Mouse (Mus musculus) adrenal gland, postnatal 36 days (tissue): ENCODE measurements around the gene Psmd1. TPM values are rescaled to one million over a fixed set of nuclear protein-coding genes. Genes with fewer than 3 reads are reported as not detected.
A peak's percentile ranks its signal among the peaks of the same experiment; 100 is the strongest.

Source experiments
- DNase-seq, 2 experiments: peaks; one replicate each; pipeline ENCODE4 v3.0.0; 2021; ENCODE audit warnings: mixed read lengths in 1 of 2
- total RNA-seq, 2 experiments: library from RNA; stranded (reverse); gene quantifications; 2 replicates each; pipeline ENCODE4 v1.2.3; 2021

The Psmd1 gene
- total RNA-seq, 2 experiments from 2014 or later = 122 to 128 TPM

DNA sequence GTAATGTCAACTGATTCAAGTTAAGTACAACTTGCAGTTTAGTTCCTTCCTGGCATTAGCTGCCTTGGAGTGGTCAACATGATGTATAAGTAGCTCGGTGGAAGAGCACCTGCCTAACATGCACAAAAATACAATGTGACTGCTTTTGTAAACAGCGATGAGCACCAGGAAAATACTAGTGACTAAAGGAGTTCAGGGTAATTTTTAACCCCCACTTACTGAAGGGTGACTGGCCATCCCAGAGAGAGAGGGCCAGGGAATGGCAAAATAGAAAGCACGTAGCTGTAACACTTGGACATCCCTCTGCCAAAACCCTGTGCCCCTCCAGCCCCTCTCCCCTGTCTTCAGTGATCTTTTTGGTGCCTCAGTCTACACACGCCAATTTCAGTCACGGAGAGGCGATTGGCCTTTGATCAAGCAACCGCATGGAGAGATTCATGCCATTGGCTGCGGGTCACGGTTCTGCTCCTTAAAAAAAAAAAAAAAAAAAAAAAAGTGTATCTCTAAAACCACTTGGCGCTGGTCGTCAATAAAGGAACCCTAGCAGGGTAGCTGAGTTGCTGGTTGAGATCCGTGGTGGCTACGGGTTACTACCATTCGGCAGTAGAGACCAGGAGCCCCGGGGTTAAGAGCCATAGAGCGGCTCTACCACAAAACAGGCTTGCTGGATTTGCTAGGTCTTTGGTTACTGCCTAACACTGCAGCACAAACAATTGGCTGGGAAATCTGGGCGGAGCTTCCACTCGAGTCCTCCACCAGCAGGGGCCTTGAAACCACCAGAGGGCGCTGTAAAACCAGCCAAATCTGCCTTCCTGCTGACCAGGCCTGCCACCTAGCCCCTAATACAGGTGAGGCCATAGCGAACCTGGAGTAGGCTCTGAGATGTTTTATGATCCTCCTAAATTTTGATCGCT lies 5.1 kb upstream of the Psmd1 start:
- DNase-seq = peak; percentile 95

DNA sequence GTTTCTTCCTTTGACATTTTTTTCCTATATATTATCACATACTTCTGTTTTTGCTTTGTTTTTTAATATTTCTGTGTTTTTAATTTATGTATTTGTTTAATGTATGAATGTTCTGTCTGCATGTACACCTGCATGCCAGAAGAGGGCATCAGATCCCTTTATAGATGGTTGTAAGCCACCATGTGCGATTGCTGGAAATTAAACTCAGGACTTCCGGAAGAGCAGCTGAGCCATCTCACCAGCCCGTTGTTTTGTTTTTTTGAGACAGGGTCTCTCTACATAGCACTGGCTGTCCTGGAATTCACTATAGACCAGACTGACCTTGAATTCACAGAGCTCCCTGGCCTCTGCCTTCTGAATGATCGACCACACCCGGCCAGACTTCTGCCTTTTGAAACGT lies 1.7 kb upstream of the Psmd1 start:
- no peak for DNase-seq

DNA sequence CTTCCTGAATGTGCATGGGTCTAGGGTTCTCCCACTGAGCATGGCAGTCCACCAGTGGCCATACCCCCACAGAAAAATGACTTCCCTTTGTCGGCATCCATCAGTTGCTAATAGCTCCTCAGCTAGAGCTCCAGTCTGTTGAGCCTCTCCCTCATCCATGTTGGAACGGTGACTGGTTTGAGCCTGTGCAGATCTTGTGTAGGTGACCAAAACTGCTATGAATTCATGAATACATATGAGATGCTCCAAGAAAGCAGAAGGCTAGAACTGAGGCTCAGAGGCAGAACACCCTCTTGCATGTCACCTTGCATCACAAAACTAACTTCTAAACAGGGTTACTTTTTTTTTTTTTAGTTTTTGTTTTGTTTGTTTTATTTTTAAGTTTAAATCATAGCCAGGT lies 12.4 kb downstream of the Psmd1 start:
- no peak for DNase-seq

DNA sequence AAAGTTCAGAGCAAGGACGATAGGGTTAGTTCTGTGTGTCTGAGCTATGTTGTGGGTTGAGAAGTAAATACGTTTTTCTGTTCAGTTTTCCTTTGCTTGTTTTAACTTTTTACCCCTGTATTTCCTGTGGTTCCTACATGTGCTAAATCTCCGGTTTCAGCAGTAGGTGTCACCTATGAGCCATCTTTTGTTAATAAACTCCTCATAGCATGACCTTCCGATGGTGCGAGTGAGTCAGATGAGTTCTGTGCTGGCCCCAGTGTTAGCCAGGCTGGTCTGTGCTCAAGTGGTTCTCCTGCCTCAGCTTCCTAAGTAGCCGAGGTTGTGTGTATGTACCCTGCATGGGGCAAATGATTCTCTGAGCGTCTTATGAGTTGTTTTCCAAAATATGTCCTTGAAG lies 30.2 kb downstream of the Psmd1 start:
- DNase-seq = peak; percentile 12 to 22

DNA sequence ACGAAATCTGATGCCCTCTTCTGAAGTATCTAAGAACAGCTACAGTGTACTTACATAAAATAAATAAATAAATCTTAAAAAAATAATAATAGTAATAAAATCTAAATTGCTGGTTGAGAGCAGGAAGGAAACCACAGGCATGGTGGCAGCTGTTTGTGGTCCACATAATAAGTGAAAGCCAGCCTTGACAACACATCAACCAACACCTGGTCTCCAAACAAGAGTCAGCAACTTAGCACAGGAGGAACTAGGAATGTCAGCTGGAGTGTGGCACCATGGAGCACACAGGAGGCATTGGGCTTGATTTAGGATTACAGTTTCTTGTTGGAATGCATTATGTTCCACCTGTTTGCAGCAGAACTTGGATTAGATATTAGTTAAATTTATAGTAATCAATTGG lies 40.9 kb downstream of the Psmd1 start:
- no peak for DNase-seq

DNA sequence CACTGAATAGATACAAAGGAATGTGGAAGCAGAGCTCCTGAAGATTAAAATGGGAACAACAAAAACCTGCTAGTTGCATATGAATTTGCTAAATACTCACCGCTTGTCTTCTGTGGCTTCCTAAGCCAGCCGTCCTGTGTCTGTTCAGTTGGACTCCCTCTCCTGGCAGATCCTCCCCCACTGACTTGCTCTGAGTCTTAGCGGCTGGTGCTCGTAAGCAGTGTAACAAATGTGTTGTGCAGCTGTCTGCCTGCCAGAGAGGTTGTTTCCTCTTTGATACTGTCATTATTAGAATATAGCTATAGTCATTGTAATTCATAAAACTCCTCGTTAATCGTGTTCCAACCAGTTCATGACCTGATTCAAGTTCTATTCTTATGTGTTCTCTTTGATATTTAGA lies 47.6 kb downstream of the Psmd1 start, which contains the start of gene Htr2b:
Gene Htr2b (minus strand): TSS at position 192 of the 400 bp plus-strand sequence.
- peak; percentile 10 to 22 for DNase-seq

DNA sequence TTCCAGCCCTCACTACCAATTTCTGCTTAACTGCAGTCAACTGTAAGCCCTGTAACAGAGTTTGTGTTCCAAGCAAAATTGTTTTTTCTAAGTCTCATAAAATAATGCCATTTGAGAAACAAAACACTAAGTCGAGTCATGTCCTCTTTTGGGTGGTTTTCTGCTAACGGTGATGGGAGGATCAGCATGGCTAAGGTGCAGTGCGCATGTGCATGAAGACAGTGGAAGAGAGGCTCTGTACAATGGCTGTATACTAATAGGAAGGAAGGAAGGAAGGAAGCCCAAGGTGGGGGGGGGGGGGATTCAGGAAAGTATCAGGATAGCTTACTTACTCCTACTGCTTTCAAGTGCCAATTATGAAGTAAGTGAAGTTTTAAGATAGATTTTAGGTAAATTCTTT lies 50.0 kb downstream of the Psmd1 start:
- DNase-seq = no peak

DNA sequence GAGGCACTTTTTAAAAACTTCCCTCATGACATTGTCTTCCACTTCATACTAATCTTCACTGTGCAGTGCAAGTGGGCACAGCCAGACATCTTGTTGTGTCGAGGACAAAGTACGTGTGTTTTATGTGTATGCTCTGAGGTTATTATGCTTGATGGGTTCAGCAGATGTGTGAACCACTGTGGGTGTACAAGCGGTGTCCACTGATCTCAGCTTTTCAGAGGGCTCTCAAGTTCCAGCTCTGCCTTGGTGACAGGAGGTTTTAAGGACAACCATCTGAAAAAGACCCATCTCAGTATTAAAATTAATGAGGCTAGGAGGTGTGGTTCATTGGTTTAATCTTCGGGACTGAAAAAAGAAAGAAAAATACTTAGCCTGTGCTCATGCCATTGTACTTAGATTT lies 55.4 kb downstream of the Psmd1 start:
- DNase-seq = no peak

DNA sequence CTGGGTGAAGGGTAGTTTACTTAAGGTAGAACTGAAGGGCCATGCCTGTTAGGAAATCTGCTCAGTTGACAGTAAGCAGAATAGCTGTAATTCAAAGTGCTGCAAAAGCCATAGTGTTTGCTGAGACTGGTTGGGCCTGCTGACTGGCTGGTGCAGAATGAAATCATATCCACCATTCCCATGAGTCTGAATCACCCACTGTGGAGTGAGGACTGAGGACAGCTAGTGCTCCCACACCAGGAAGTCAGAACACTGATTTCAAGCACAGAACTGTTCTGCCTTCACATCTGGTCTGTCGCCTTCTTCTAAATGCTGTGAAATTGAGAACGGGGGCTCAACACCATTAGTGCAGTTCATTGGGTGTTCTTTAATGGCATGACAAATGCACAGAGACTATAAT lies 61.8 kb downstream of the Psmd1 start:
- DNase-seq = no peak

DNA sequence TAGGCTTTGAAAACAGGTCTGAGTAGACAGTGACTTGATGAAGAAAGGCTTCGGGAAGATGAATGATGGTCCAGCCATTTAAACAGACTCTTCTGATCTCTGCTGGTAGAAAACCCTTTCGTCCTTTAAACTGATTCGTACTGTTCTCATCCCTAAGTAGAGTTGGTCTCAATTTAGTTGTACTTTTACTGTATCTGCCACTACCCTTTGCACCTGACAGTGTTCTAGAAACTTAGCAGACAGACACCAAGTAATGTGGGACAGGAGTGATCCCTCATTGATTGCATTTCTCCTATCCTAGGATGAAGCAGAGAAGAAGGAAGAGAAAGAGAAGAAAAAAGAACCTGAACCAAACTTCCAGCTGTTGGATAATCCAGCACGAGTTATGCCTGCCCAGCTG lies 69.2 kb downstream of the Psmd1 start, which contains the start of gene Gm21972:
Gene Gm21972 (plus strand): TSS at position 301 of the 400 bp plus-strand sequence.
- no peak for DNase-seq

DNA sequence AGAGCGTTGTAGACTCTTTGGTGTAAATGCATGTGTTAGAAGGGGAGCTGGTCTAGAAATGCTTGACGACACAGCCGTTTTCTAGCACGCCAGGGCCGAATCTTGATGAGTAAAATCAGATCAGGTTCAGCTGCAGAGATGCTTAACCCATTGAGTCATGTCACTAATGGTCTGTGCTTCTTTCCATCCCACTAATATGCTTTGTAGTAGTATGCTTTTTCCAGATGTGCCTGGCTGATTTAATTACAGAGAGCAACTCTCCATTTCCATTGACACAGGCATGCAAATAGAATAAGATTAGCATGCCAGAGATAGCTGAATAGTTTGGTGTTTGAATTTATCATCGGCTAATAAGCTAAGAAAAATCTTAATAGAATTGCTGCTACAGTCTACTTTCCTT lies 71.1 kb downstream of the Psmd1 start:
- DNase-seq = no peak

DNA sequence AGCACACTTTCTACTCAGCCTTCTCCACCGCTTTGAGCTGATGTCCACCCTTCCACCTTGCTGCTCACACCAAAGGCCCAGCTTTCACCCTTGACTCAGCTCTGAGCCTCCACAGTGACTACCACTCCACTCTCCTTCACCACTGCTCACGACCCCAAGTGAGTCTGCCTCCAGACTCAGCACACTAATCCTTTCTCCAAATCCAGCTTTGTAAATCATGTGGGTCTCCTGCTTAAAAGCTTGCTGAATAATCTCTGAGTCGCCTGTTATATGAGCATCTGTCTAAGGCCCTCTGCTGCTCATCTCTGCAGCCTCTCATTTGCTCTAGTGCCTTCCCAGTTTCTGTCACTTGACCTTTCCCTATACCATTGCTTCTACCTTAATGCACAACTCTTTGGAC lies 76.9 kb downstream of the Psmd1 start:
- DNase-seq = no peak

DNA sequence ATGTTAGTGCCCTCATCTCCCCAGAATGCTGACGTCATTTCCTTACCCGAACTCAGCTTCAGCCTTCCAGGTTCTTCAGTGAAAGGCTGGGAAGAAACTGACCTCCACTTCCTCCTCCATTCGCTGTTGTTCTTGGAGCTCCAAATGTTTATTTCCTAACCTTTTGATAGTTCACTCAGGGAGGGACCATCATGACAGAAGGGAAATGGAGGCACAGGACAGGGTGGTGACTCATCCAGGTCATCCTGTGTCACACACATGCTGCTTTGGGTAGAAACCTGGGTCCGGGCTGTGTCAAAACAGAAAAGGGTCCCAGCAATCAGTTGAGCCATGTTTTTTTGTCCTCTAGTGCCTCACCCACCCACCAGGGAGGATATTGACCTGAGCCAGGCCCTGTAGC lies 79.0 kb downstream of the Psmd1 start:
- DNase-seq = no peak

DNA sequence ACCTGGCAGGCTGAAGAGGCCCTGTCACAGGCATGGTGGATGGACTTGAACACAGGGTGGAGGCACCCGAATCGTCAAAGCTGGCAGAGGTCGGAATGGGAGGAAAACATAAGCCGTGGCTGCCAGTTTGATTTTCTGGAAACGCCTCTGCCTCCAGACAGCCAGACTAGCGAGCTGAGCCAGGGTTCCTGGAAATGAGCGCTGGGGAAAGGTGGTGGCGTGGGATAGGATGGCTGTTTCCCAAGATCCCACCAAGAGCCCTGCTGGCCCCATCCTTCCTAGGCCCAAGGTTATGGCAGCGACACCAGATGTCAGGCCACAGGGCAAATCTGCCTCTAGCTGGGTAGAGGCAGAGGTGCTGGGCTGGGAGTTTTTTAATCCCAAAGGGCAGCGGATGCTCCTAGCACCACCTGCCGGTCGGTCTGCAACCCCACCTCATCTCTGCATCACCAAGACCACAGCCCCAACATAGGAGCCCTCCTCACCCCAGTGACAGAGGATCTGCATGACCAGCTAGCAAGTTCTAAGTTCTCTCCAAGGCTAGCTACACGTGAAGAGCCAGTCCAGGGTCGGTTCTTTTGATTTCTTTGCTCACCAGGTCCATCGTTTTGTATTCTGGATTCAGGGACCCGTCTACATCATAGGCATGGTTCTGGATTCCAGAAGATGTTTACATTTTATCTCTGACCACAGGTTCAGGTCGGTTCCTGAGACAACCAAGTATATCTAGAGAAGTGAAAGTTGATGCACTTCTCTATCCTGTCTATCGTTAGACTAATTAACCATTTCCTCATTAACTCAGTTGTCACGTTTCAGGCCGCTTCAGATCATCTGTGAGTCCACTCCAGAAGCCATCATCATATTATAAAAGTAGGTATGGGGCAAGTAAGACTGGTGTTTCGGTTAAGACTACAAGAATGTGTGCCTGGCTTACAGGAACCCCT lies 80.1 kb downstream of the Psmd1 start:
- DNase-seq = no peak

DNA sequence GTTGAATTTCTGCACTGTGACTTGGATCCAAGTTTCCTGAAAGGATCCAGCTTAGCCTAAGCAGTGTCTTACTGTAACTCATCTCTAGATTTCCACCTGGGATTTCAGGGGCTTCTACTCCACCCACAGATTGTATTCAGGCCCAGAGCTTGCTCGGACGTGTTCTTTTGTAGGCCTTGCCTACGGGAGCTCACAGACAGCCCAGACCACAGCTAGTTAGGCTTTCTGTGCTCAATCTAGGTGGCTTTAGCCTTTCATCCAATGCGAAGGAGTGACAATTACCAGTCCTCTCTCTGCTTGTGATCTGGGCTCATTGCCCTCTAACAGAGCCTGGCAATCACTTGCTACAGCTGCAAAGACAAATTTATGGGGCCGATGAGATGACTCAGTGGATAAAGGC lies 82.1 kb downstream of the Psmd1 start:
- DNase-seq = peak in 1 of 2 experiments; percentile 33

DNA sequence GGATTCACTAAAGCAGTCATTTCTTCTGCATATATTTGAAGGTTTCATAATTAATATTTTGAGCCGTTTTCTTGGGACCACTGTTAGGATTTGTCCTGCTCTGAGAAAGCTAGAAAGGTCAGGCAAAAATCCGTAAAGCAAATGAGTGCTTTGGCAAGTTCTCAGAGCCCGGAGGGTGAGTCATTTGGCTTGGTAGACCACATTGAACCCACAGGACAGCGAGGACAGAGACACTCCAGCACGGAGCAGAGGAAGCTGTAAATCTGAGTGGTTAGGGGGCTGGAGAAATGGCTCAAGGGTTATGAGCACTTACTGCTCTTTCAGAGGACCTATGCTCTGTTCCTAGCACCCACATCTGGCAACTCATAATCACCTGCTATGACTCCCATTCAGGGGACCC lies 83.4 kb downstream of the Psmd1 start:
- DNase-seq = peak; percentile 76 to 80

DNA sequence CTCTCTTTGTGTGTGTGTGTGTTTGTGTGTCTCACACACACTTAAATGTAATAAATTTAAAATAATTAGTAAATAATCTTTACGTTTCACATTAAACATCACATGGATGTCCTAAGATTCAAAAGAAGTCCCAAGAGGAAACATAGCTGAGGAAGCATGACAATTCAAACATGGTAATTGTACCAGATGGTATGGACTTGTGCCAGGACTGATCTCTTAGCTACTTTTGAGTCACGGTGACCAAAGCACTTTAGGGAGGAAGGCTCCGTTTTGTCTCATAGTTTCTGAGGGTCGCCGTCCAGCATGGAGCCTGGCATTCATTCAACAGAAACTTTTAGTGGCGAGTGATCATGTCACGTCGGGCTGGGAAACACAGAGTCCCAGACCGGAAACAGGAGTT lies 84.0 kb downstream of the Psmd1 start:
- DNase-seq = no peak

DNA sequence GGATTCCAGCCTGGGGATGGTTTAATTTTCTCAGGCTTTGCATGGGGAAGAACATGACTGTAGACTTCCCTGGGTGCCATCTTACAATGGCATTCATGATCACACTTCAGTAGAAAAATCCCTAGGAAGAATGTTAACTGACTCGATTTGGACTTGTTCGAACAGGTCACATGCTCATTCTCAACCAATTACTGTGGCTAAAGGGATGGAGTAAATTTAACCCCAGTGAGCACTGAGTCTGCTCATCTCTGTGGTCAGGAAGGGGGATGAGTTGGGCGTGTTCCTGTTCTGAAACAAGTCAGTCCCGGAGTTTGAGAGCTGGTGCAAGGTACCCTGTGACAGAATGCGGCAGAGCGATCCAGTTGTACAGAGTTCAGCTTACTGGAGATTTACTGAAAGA lies 86.7 kb downstream of the Psmd1 start:
- DNase-seq = no peak

DNA sequence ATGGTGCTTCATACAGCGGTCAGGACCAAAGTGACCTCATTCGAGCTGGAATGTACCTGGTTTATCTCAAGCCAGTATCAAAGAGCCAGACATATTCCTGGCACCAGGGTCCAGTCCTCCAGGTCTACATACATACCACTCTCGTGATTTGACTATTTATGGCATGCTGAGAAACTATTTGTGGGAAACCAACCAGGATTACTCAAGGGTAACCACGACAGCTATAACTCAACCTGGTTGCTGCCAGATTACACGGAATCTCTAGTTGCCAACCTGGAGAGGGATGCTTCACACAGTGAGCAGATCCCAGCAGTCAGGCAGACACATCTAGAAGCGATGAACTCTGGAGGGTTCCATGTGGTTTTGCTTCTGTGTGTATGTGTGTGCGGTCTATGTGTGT lies 87.2 kb downstream of the Psmd1 start:
- DNase-seq = no peak

DNA sequence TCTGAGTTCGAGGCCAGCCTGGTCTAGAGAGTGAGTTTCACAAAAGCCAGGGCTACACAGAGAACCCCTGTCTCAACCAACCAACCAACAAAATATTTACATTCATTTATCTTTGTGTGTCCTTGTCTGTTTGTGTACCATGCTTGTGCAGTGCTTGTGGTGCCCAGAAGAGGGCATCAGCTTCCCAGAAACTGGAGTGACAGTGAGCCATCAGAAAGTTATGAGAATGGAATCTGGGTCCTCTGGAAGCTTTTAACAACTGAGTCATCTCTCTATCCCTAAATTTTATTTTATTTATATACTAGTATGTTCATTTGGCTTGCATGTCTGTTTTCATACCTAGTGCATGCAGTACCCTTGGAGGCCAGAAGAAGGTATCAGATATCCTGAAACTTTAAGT lies 88.4 kb downstream of the Psmd1 start:
- peak in 1 of 2 experiments; percentile 31 for DNase-seq

DNA sequence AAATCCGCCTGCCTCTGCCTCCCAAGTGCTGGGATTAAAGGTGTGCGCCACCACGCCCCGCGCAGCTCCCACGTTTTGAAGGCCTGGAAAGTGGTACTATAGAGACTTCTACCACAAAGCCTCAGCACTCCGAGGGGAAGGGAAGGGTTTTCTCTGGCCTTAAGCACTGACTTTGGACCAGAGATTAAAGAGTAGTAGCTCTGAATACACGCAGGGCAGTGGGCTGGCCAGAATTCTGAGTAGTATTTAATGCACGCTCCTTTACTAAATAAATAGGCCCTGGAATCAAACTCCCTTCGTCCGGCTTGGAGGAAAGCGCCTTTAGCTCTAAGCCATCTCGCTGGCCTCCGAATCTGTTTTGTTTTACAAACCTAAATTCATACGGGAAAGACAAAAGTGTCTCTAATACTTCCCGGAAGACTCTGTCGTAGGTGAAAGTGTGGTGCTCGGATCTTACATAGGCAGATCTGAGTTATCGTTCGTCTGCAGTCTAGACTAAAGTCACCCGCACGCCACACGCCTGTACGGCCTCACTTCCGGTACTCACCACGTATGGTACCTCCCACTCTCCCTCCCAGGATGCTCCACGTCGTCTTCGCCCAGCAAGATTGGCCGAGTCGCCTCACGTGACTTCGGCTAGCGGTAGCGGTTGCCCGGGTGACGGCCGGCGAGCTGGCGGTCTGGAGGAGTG lies 90.1 kb downstream of the Psmd1 start, which contains the start of gene Armc9:
Gene Armc9 (plus strand): TSS at position 648 of the 691 bp plus-strand sequence.
- DNase-seq = peak; percentile 97 to 98

DNA sequence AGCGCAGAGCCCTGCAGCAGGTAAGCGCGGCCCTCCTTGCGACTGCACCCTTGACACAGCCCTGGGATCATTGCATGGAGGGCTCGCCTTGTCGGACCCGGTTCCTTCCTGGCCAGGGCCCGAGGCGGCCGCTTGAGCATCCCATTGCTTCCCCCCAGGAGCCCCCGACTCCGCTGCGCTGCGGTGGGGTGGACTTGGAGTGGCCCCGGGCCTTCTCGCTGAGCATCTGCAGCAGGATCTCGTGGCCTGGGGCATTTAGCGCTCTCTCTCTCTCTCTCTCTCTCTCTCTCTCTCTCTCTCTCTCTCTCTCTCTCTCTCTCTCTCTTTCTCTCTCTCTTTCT lies 90.6 kb downstream of the Psmd1 start:
- DNase-seq = no peak
